Mouse (Mus musculus): ENCODE results near the gene Cerk.
"Not testable (repeated sequence)": the region's sequence is repeated elsewhere in the genome, so short reads cannot be mapped to it uniquely, and the experiment has no call there.

Cerk gene

DNA sequence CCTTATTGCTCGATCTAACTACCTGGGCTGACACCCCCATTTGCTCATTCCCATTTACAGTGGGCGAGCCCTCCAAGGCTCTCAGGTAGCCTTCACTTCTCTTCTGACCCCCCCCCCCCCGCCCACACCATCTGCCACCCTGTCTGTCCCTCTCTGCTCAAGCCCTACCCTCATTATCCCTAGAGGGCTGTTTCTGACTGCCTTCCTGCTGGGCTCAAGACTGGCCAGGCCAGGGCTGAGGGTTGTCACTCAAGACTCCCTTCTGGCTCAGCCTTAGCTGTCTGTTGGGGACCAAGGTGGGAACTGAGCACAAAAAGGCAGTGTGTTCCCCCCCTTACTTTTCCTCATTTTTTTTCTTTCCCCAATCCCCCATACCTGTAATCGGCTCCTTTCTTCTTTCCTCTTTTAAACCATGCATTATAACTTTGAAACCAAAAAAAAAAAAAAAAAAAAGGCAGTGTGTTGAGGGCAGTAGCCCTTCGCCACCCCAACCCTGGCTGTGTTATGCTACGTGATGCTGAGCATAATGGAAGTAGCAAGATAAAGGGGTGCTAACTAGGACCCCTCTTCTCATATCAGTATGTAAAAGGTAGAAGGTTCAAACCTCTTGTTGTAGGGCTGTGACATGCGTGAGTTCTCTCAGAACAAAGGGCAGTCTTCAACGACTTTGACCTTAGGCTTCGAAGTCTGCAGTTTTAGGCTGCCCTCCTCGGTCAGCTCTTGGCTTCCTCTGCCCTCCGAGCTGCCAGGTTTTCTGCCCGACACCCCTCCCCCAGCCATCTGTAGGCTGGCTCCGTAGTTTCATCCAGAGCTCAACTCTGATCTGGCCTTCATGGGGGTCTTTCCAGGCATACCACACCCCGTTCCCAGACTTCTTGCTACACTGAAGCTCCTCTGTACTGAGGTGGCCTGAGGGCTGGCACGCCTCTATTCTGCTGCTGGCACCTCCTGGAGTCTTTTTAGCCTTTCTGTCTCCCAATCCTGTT lies 68.5 kb downstream of the Cerk start:
- DNase-seq (ENCODE audit: extremely low spot score, low read depth, low spot score) = no peak

DNA sequence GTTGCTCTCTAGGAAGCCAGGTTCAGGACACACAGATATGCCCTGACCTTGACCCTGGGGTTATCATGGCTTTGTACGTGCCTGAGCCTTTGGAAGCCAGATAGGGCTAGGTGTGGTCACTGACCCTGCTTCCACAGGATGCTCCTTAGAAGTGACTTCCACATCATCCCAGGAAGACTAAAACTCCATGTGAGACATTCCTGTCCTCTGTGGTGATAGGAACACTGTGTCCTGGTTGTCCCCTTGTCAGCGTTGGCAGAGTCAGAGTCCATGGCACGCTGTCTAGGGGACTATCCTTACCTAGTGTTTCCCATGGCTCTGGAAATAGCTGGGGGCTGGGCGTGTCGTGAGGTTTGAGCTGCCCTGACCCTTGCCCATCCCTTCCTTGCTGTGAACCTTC lies 69.5 kb downstream of the Cerk start:
- no peak for DNase-seq (ENCODE audit: extremely low spot score, low read depth, low spot score)

DNA sequence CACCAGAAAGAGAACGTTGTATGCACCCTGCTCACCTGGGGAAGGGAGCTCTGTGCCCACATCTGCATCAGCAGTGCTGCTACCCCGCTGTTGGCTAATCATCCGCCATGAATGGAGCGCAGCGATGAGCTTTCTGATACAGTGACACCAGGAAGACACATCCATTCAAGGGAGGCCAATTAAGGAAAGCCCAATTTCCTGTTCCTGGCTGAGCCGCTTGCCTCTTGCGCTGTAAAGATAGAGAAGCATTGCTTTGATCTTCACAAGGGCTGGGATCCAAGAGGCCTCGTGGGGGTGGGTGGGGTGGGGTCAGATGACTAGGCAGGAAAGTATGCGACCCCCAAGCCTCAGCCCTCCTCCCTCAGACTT lies 72.6 kb downstream of the Cerk start:
- no peak for DNase-seq (ENCODE audit: extremely low spot score, low read depth, low spot score)

DNA sequence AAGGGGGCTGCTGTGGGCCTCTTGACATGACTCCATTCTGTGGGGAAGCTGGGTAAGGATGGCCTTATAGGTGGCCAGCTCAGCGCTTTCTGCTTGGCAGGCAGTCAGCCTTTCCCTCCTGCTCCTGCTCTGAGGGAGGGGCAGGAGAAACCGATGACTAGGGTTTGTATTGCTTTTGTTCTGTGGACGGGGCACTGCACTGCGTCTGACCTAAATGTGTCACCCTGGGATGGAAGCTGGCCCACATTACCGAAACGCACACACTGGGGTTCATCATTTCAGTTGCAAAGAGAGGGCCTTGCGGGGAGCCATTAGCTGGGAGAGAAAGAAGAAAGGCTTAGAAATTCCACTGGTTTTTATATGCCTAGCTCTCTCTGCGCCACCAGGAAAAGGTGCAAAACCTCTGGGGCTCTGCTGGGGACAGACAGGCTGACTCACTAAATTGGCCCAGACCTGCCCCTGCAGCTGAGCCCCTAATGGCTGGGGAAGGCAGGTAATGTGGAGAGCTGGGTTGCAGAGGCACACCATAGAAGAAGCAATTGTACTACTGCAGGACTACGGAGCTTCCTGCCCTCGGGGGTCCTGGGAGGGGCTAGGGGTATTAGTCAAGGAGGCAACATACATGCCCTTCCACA lies 73.1 kb downstream of the Cerk start:
- no peak for DNase-seq (ENCODE audit: extremely low spot score, low read depth, low spot score)

DNA sequence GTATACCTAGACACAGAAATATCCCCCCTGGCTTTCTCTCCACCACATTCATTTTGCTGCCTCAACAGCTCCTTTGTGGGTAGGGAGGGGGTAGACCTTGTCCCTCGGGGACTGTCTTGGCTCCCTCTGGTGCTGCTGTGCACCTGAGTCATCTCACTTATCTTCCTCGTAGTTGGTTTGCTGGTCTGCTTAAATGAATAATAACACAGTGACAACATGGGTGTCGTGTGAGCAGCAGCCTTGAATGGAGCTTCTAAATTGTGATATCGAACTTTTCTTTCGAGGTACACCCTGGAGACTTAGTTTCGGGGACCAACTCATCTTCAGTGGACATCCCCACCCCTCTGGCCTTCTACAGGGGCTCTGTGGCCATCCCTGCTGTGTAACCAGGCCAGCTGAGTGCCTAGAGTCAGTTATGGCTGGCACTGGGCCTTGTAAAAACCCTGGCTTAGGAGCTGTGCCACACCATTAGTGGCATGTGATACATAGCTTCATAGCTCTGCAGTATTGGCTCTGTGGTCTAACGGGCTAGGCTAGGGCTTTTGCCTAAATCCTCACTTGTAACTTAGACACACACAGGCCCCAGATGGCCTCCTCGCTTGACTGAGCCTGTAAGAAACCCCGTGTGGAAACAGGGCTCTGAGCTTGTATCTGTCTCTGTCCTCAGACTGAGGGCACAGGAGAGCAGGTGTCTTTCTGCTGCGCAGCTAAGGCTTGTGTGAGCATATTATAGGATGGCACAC lies 75.4 kb downstream of the Cerk start:
- DNase-seq (ENCODE audit: extremely low spot score, low read depth, low spot score) = no peak

DNA sequence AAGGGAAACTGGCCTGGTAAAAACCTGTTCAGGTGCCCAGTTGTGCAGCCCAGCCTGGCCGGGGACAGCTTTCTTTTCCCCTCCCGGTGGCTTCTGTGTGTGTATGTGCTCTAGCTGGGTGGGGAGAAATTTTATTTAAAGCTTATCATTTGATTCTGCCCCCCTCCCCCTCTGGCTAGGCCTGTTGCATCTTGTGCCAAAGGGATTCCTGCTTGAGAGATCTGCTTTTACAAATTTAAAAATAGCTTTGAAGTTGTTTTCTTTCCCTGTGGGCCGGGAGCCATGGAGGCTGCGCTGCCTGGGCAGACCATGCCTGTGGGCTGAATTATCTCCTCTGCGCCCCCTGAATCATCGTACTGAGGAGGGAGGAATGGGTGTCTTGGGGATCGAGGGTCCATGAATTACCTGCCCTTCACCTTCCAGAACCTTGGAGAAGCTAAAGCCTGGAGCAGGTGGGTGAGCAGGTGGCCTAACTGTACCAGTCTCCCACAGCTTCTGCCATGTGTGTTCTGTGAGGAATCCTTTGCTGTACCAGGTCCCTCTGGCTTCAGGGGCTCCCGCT lies 76.2 kb downstream of the Cerk start:
- DNase-seq (ENCODE audit: extremely low spot score, low read depth, low spot score) = no peak

DNA sequence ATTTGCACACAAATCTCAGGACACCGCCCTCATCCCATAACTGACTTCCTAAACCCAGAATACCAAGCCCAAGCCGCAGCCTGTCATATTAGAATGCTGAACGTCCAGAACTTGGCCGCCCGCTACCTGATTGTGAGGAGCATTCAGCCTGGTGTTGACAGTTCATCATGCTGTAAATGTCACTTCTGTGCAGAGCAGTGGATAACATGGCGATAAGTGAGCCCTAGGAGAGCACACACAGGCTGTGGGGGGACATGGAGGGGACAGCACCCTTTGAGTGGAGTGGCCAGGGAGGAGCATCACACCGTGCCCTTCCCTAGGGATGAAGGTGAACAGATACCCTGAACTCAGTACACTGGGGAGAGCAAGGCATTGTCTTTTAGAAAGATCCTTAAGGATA lies 76.7 kb downstream of the Cerk start:
- DNase-seq (ENCODE audit: extremely low spot score, low read depth, low spot score) = no peak

DNA sequence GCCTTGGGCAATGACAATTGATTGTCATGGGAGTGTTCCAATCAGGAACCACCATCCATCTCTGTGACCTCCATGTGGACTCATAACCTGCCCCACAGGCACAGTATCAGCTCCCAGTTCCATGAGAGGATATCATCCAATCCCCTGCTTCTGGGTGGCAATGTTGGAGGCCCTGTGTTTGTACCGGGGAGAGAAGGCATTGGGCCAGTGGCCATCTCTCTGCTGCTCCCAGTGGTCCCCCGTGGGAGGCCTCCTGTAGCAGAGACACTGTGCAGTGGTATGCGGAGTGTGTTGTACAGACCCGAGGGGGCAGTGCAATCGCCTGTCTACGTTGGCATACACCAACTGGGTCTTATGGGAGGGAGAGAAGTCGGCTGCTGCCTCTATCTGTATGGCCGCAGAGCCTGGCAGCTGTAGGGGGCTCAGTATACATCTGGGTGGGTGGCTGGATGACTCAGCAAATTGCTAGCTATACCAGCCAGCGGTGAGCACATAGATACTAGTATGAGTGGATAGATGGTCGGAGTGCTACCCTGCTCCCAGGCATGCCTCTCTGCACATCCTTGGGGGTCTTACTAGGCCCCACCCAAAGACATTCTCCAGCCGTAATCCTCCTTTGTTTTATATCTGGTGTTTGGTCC lies 78.0 kb downstream of the Cerk start:
- DNase-seq (ENCODE audit: extremely low spot score, low read depth, low spot score) = no peak

DNA sequence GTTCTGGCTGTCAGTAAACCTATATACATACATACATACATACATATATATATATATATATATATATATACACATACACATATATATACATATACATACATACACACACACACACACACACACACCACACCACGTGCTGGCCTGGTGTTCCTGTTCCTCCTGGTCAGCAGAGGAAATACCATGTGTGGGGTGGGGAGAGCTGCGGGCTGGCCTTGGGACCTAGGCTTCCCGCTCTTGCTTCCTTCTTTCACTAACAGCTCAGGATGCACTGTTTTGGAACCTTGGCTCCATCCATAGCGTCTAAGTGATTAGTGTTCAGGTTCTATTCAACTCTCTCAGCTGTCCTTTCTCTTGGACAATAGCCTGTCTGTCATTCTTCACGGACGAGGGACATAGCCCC lies 80.2 kb downstream of the Cerk start:
- no peak for DNase-seq (ENCODE audit: extremely low spot score, low read depth, low spot score)

DNA sequence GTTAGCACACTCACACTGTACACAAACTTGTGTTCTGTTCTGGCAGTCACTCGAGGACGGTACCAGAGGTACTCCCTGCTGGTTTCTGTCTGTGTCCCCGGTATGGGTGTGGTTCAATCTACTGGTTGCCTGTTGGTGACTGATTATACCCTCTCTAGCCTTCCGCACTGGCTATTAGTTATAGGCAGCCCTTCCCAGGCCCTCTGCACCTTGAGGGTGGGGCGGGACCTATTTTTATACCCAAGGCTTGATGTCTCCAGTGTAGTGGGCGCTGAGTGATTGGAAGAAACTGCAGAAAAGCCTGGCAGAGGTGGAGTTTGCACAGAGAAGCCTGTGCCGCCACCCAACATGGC lies 80.6 kb downstream of the Cerk start:
- DNase-seq (ENCODE audit: extremely low spot score, low read depth, low spot score) = no peak

DNA sequence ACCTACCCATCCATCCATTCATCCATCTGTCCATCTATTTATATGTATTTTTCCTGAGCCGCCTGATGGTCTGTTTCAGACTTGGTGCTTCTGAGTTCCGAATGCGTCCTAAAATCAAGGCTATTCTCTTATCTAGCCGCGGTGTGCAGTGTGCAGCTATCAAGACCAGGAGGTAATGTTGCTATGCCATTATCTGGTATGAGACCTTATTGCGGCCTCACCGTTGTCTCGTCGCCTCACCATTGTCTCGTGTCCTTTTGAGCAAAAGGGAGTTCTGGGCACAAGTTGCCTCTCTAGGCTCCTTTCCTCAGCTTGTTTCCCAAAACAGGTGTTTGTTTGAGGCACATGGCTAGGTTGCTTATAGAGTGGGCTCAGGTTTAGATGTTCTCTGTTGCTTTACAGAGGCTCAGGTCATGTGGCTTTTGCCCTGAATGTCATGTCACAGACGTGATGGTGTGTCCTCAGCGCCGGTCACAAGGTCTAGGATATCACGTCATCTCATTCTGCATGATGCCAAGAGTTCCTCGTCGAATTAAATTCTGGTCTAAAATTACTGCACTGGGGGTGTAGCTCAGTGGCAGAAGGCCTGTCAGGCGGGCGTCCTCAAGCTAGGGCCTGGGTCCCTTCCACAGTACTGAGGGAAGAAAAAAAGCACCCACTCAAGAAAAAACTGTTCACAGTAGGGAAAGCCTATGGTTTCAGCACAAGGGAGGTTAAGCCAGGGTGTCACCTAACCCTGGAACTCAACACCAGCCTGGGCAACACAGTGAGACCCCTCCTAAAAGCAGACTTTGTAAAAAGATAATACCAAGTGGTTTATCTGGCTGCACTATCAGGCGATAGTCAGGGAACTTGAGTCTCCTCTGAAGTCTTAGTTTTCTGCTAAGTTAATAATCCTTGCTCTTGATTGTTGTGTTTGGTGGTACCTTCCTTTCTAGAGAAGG lies 81.3 kb downstream of the Cerk start:
- DNase-seq (ENCODE audit: extremely low spot score, low read depth, low spot score) = no peak

DNA sequence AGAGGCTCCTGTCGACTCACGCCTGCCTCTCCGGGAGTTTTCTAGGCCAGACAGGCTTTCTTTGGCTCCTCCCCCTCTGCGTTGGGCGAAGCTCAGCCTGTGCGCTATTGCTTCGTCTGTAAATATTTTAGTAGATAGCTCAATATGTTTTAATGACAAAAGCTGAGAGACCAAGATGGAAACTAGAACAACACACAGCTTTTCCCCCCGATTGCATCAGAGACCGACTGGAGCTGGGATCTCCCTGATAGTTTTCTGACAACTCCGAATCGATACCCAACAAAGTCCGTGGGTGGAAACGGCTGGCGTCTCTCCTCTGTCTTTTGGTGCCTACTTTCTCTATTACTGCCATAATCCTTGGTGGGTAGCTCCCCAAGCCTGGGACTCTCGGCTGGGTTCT lies 83.6 kb downstream of the Cerk start:
- no peak for DNase-seq (ENCODE audit: extremely low spot score, low read depth, low spot score)

DNA sequence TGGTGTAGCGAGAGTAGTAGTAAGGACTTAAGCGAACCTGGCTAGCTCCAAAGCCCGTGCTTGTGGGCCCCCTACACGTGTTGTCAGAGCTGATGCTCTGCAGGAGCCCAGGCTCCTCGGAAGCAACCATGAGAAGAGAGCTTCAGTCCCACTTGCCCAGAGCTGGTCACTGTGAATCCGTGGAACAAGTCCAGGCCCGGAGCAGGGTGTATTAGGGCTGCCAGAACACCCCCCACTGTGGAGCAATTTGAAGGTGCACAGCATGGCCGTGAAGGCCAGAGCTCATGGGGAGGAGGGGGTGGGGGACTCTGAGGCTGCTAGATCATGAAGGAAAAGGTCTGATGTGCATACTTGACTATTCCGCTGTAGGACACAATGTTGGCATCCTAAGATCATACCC lies 84.4 kb downstream of the Cerk start:
- DNase-seq (ENCODE audit: extremely low spot score, low read depth, low spot score) = no peak

DNA sequence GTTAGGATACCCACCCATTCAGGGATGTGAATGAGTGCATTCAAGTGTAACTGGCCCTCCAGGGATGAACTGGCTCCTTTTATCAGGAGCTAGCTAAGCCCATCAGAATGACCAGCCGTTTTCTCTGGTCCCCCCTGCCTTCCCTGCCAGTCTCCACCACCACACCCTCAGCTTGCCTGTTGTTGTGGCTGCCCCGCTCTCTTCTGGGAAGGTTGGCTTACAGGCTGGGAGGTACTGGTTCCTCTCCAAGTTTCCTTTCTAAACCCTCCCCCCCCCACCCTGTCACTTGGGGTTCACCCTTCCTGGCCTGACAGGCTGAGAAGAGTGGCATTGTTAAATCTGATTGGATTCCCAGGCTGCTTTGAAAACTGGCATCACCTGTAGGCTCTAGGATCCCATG lies 88.1 kb downstream of the Cerk start:
- no peak for DNase-seq (ENCODE audit: extremely low spot score, low read depth, low spot score)

DNA sequence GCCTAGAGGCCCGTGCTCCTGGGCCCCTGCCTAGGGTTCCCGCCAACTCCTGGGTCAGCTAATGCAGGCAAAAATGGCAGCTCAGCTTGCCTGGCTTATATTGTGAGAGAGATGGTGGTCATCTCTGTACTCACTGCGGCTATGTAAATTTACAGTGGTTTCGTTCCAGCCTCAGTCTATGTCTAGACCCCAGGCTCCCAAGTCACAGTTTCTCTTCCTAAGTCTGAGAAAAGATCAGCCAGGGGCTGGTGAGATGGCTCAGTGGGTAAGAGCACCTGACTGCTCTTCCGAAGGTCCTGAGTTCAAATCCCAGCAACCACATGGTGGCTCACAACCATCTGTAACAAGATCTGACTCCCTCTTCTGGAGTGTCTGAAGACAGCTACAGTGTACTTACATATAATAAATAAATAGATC lies 89.3 kb downstream of the Cerk start:
- not testable (repeated sequence) for DNase-seq (ENCODE audit: extremely low spot score, low read depth, low spot score)

DNA sequence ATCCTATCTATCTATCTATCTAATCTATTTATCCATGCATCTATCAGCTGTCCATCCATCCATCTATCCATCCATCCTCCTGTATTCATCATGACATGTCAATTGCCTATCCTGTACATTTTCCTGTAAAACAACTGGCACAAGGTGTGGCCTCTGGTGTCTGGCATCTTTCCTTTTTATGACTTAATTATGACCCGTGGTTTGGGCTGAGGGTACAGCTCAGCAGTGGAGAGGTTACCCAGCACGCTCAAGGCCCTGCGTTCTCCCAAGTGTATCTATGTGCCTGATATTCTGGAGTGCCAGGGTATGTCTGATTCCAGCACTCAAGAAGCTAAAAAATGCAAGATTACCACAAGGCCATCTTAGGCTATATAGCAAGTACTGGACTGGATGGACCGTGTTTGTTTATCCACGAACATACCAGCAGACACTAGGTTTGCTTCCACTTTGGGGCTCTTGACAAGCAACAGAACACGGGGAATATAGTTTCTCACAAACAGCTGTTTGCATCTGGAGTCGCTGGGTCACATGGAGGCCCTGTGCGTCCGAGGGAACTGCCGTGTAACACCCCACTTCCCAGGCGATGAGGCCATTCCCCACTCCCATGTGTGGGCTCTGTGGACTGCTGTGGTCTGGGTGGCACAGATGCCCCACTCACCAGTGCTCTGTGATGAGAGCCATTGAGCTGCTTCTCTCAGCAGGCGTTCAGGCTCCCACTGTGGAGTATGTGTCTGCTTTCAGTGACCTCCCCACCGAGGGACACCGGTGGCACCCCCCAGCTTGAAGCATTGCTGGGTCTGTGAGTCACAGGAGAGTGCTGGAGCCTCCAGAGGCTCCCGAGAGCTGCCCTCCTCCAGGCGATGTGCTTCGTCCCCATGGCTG lies 90.0 kb downstream of the Cerk start:
- no peak for DNase-seq (ENCODE audit: extremely low spot score, low read depth, low spot score)

DNA sequence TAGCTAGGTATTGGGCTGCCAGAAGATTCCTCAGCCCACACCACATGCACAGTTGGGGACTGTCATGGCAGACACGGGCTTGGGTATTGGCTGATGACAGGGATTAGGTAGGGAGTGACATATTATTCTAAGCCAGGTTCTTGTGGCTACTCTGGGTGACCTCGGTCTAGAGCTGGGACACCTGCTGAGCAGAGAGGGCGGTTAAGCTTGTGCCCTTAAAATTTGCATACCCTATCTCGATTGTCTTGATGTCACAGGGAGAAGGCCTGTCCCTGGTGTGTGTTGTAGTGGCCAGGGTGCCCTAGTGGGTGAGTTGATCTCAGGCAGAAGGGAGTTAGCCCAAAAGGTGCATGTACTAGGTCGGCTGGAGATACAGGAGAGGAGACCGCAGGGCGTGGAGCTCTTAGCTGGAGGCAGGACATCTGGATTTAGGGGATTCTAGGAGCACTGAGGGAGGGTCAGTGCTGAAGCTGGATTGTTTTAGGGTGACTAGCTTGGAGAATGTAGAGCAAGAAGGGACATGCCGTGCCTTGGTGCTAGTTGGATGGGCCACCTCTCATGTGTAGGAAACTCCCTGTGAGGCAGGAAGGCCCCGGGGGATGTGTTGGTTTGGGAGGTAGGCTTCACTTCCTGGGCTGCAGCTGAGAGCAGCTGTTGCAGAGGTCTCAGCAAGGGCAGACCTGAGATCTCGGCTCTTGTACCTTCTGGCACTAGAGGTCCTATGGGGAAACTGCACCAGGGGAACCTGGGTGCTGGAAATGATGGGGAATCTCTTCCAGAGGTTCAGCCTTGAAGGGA lies 91.4 kb downstream of the Cerk start:
- DNase-seq (ENCODE audit: extremely low spot score, low read depth, low spot score) = no peak

DNA sequence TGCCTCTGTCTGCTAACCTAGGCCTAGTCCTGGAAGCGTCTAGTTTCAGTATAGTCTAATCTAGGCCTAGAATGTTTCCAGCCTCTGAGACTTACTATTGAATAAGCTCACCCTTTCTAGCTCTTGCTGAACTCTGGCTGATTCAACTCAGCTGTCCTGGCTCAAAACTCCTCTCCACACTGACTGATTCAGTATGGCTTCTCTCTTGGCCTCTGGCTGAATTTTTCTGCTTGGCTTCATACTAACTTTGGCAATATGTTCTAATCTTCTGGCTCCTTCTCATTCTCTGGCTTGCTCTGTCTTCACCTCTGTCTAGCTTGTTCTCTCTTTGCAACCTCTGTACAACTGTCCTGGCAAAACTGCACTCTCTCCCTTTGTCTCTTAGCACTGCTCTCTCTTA lies 92.7 kb downstream of the Cerk start:
- no peak for DNase-seq (ENCODE audit: extremely low spot score, low read depth, low spot score)
